Mouse (Mus musculus) neural tube, embryonic 13.5 days (tissue): ENCODE results near the gene Tbc1d9b. TPM values are rescaled to one million over a fixed set of nuclear protein-coding genes. Genes with fewer than 3 reads are reported as not detected.
"Not testable (repeated sequence)": the region's sequence is repeated elsewhere in the genome, so short reads cannot be mapped to it uniquely, and the experiment has no call there.

ENCODE experiments used
- ATAC-seq: fragments of 200-750 bp; cut with Nextera tagmentation; 2 replicates; pipeline ENCODE4 v1.8.0; 2017; ENCODE audit warnings: low read depth, mild to moderate bottlenecking, moderate TSS enrichment, moderate library complexity
- H3K27ac ChIP-seq: fragments of 300-500 bp; sonication (generic); replicated peaks from 2 replicates; pipeline ENCODE4 v1.5.1; 2015; ENCODE audit warnings: moderate library complexity, mild to moderate bottlenecking, inconsistent platforms
- H3K27me3 ChIP-seq: fragments of 300-500 bp; sonication (generic); 2 replicates; pipeline ENCODE4 v1.6.1; 2015; ENCODE audit warnings: mild to moderate bottlenecking, inconsistent platforms
- H3K36me3 ChIP-seq: fragments of 300-500 bp; sonication (generic); 2 replicates; pipeline ENCODE4 v1.6.1; 2015; ENCODE audit warnings: mild to moderate bottlenecking, inconsistent platforms
- H3K4me1 ChIP-seq: fragments of 300-500 bp; sonication (generic); replicated peaks from 2 replicates; pipeline ENCODE4 v1.6.1; 2015; ENCODE audit warnings: inconsistent platforms
- H3K4me2 ChIP-seq: fragments of 300-500 bp; sonication (generic); 2 replicates; pipeline ENCODE4 v1.6.1; 2015; ENCODE audit warnings: inconsistent platforms, mild to moderate bottlenecking, moderate library complexity
- H3K4me3 ChIP-seq: fragments of 300-500 bp; sonication (generic); 2 replicates; pipeline ENCODE4 v1.5.1; 2015; ENCODE audit warnings: mild to moderate bottlenecking, inconsistent platforms
- H3K9ac ChIP-seq: fragments of 300-500 bp; sonication (generic); 2 replicates; pipeline ENCODE4 v1.6.1; 2015; ENCODE audit warnings: moderate library complexity, mild to moderate bottlenecking, inconsistent platforms
- H3K9me3 ChIP-seq: fragments of 300-500 bp; sonication (generic); 2 replicates; pipeline ENCODE4 v1.6.1; 2016; ENCODE audit warnings: inconsistent platforms
- WGBS: fragments of 180-500 bp; shearing (Covaris S2); methylation state at CpG from one replicate; pipeline ENCODE4 v1.1.7; 2015; 5-methylcytosine and 5-hydroxymethylcytosine counted together
- polyA plus RNA-seq: library from polyadenylated mRNA; unstranded; fragments of >200 nt; fragmentation: Nextera tagmentation; extraction: Ambion mirVana; gene quantifications from 2 replicates; pipeline ENCODE4 v1.2.1, GENCODE M21; 2015

Gene Tbc1d9b
- polyA plus RNA-seq, 1 experiment from 2014 or later = 39.2 TPM

DNA sequence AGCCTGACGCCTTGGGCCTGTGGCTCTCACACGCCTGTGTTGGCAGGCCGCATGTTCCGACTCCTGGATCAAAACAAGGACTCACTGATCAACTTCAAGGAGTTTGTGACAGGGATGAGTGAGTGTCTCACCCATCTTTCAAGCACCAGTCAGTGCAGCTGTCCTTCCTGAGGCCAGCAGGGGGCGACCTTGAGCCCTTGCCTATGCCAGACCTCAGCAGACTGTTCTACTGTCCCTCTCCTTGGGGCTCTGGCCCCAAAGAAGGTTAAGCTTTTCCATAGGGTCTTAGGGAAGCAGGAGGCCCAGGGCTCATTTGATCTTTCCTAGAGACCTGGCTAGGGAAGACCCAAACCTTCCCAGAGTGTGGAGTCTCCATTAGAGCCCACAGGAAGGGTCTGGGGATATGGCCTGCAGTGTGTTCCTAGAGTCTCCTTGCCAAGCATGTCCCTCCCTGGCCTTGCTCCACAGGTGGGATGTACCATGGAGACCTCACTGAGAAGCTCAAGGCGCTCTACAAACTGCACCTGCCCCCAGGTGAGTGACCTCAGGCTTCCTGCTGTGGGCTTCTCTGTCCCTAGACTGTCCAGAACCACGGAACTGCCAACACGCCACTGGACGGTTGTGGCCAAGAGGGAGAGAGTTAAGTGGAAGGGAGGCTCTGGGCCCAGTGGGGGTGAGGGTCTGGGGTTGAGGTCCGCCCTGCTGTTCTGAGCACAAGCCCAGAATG, 30.5 kb downstream of the Tbc1d9b start:
- H3K27ac ChIP-seq = no peak overlapping the region
- no peak overlapping the region for H3K9ac ChIP-seq
- no peaks in the 10 kb centered on the region for H3K27me3 ChIP-seq
- H3K36me3 ChIP-seq = peaks cover 92% of the 10 kb centered on the region
- H3K9me3 ChIP-seq = no peaks in the 10 kb centered on the region
- H3K4me2 ChIP-seq = no peak overlapping the region
- no peak overlapping the region for H3K4me3 ChIP-seq
- H3K4me1 ChIP-seq = no peaks in the 10 kb centered on the region
- WGBS = 60% methylated on average over 10 of the region's 10 CpGs
- ATAC-seq = 0 out of 2 replicates have a peak, but pooled peaks have one; percentile 23

DNA sequence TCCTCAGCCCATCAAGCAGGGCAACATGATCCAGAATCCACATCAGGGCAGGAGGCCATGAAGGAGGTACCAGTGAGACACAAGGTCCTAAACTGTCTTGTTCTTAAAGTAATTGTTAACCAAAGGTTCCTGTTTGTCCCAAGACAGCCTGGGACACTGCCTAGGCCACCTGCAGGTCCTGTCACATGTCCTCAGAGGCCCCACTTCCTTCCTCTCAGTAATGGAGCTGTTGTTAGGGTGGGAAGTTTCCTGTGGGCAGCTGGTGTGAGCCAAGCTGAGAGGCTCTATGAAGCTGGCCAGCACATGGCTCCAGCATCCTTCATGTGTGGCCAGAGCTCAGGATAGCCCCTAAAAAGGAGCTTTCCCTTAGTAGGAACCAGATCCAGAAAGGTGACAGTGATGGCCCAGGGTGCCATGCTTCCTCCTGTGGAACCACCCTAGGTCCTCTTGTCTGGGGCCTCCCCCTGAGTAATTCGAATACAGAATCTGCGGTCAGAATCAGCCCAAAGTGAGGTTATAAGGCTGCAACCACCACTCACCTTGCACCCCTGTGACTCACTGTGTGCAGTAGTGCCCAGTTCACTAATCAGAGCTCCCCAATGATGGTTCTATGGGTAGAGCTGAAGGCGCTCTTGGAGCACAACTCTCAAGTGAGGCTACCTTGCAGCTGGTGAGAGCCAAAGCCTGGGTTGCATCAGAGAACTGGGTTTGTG, 31.3 kb downstream of the Tbc1d9b start:
- H3K4me1 ChIP-seq = no peaks in the 10 kb centered on the region
- no peak for ATAC-seq
- H3K36me3 ChIP-seq = peaks cover 85% of the 10 kb centered on the region
- no peak overlapping the region for H3K27ac ChIP-seq
- H3K27me3 ChIP-seq = no peaks in the 10 kb centered on the region
- WGBS = 92% methylated on average over 3 of the region's 3 CpGs
- no peaks in the 10 kb centered on the region for H3K9me3 ChIP-seq
- no peak overlapping the region for H3K4me3 ChIP-seq
- no peak overlapping the region for H3K9ac ChIP-seq
- no peak overlapping the region for H3K4me2 ChIP-seq

DNA sequence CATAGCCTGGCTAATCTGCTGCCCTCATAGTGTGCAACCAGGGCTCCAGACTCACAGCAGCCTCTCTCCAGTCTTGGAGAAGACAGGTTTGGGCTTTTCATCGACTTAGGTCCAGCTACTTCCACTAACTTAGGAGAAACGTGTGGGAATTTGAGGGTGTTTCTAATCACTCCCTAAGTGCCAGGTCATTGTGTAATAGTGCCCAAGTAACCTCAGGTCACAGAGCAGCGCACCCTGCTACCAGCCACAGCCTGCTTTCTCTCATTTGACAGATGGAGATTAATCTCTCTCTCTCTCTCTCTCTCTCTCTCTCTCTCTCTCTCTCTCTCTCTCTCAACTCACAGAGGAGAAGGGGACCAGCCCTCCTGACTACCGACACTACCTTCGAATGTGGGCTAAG, 37.2 kb downstream of the Tbc1d9b start:
- 91% methylated on average over 5 of the region's 5 CpGs for WGBS
- H3K27ac ChIP-seq = no peak overlapping the region
- H3K4me2 ChIP-seq = no peak overlapping the region
- no peak overlapping the region for H3K4me3 ChIP-seq
- no peaks in the 10 kb centered on the region for H3K27me3 ChIP-seq
- H3K4me1 ChIP-seq = no peaks in the 10 kb centered on the region
- peaks cover 74% of the 10 kb centered on the region for H3K36me3 ChIP-seq
- no peak overlapping the region for H3K9ac ChIP-seq
- H3K9me3 ChIP-seq = no peaks in the 10 kb centered on the region
- no peak for ATAC-seq

DNA sequence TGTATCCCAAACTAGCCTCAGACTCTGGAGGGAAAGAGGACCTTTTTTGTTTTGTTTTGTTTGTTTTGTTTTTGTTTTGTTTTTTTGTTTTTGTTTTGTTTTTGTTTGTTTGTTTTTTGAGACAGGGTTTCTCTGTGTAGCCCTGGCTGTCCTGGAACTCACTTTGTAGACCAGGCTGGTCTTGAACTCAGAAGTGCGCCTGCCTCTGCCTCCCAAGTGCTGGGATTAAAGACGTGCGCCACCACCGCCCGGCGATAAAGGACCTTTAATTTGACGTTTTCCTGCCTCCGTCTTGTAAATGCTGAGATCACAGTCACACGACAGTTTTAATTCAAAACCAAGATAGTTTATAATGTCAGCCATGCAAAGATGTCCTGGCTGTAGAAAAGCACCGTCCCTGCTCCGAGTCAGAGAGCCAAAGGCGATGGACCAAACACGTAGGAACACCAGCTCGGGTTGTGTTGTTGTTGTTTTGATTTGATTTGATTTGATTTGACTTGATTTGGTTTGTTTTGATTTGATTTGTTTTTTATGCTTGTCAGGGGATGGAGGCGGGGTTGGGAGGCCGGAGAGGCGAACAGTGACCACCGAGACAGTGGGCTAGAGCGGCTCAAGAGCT, 43.0 kb downstream of the Tbc1d9b start, which contains the start of gene Mrnip:
TSS of gene Mrnip (plus strand) at position 334 of the 619 bp plus-strand sequence.
- Histone ChIP-seq H3K4me1 (peaks cover 13% of the 10 kb centered on the region), H3K9ac (peak within 1 kb of the TSS; percentile 87), H3K27ac (peak within 1 kb of the TSS; percentile 89), H3K36me3 (peaks cover 53% of the 10 kb centered on the region), H3K4me2 (peak within 1 kb of the TSS; percentile 81), H3K4me3 (peak within 1 kb of the TSS; percentile 74)
- WGBS = 8% methylated on average over 19 of the region's 19 CpGs
- H3K27me3 ChIP-seq, H3K9me3 ChIP-seq: not testable (repeated sequence)
- peak; percentile 54 for ATAC-seq

DNA sequence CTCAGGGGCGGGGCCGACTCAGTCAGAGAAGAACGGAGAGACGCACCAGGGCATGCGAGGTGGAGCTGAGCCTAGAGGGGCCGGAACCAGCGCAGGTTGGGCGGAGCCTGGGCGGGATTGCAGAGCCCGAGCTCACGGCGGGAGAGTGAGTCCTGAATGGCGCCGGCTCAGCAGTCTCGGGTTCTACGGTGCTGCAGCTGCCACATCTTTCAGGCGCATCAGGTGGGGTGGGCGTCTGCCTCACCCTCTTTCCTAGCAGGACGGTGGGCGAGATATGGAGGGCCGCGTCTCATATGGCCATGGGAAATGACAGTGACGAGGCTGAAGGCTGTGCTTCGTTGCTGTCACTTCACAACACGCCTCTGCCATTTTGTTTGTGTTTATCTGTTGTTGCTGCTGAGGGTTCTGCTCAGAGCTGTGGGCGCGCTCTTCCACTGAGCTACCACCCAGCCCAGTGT, 43.6 kb downstream of the Tbc1d9b start:
- peaks cover 48% of the 10 kb centered on the region for H3K36me3 ChIP-seq
- H3K27ac ChIP-seq = peak overlapping the region; percentile 89
- peak overlapping the region; percentile 87 for H3K9ac ChIP-seq
- H3K27me3 ChIP-seq = no peaks in the 10 kb centered on the region
- ATAC-seq = peak; percentile 99
- peak overlapping the region; percentile 74 for H3K4me3 ChIP-seq
- no peaks in the 10 kb centered on the region for H3K9me3 ChIP-seq
- peaks cover 13% of the 10 kb centered on the region for H3K4me1 ChIP-seq
- under 1% methylated on average over 27 of the region's 27 CpGs for WGBS
- H3K4me2 ChIP-seq = peak overlapping the region; percentile 81

DNA sequence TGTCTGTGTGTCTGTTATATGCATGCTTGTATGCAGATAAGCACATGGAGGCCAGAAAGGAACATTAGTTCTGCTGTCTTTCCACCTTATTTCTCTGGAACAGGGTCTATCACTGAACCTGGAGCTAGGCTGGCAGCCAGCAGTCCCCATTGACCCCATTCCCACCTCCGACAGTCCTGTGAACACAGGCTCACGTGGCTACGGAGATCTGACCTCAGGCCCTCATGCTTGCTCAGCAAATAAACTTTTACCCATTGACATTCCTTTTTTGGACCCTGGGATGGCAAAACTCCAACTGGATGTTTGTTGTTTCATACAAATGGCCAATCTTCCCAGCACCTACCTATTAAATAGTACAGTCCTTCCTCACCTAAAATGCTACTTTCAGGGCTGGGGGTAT, 45.2 kb downstream of the Tbc1d9b start:
- 0 out of 2 replicates have a peak overlapping the region, but pooled peaks have one; percentile 81 for H3K4me2 ChIP-seq
- no peak for ATAC-seq
- no peaks in the 10 kb centered on the region for H3K27me3 ChIP-seq
- peaks cover 13% of the 10 kb centered on the region for H3K4me1 ChIP-seq
- 86% methylated on average over 3 of the region's 3 CpGs for WGBS
- no peak overlapping the region for H3K4me3 ChIP-seq
- H3K36me3 ChIP-seq = peaks cover 36% of the 10 kb centered on the region
- no peak overlapping the region for H3K9ac ChIP-seq
- H3K27ac ChIP-seq = no peak overlapping the region
- H3K9me3 ChIP-seq = no peaks in the 10 kb centered on the region

DNA sequence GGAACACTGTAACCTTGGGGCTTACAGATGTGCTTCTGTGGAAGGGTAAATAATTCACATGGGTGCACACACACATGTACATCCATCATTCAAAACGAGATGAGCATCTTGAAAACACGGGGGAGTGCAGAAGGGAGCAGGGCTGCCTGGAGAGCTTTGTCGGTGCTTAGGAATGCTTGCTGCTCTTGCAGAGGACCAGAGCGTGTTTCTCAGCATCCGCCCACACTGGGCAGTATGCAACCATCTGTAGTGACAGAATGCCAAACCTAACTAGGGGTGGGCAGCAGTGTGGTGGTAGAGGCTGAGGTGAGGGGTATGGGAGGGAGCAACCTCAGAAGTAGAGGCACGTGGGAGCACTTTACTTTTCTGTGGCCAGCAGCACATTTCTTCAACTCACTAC, 45.9 kb downstream of the Tbc1d9b start:
- no peaks in the 10 kb centered on the region for H3K27me3 ChIP-seq
- WGBS = 77% methylated on average over 6 of the region's 6 CpGs
- H3K27ac ChIP-seq = no peak overlapping the region
- no peak overlapping the region for H3K9ac ChIP-seq
- peaks cover 13% of the 10 kb centered on the region for H3K4me1 ChIP-seq
- H3K36me3 ChIP-seq = peaks cover 30% of the 10 kb centered on the region
- H3K9me3 ChIP-seq = no peaks in the 10 kb centered on the region
- H3K4me2 ChIP-seq = no peak overlapping the region
- ATAC-seq = no peak
- no peak overlapping the region for H3K4me3 ChIP-seq

DNA sequence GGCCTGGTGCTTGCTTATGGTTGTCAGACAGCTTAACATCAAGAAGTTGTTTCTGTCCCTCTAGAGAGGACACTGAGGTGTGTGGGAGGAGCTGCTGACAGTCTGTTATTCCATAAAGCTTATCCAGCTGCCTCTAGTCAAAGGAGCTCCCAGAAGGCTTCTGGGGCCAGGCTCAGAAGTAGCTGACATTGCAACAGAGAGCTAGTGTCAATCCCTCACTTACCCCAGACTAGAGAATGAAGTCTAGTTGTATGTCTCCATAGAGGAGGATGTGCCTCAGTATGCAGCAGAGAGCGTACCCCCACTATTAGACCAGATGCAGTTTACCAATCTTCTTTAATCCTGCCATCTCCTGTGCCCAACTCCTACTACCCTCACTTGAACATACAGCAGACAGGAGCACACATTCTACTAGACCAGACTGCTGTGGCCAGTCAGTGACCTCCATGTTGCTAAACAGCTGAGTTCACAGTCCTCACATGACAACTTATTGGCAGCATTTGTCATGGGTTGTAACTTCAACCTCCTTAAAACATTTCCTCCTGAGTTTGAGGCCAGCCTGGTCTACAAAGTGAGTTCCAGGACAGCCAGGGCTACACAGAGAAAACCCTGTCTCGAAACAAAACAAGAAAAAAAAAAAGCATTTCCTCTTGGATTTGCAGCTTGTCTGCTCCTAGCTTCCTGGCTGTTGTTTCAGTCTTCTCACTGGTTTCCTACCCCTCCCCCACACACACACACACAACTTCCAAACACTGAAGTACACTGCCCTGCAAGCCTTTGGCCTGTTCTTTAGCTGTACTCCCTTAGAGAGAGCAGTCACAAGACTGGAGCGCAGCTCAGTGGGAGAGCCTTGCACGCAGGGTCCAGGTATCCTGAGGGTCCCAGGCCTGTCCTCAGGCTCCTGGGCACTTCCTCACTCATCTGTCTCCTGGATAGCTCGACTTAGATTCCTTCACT, 47.6 kb downstream of the Tbc1d9b start:
- 85% methylated on average over 5 of the region's 5 CpGs for WGBS
- Histone ChIP-seq H3K4me2 (no peak overlapping the region), H3K4me3 (no peak overlapping the region), H3K4me1 (peaks cover 13% of the 10 kb centered on the region), H3K27me3 (no peaks in the 10 kb centered on the region), H3K27ac (no peak overlapping the region), H3K9ac (no peak overlapping the region; the same call in 1 of the 2 replicates), H3K9me3 (no peaks in the 10 kb centered on the region), H3K36me3 (peaks cover 43% of the 10 kb centered on the region)
- ATAC-seq = no peak

DNA sequence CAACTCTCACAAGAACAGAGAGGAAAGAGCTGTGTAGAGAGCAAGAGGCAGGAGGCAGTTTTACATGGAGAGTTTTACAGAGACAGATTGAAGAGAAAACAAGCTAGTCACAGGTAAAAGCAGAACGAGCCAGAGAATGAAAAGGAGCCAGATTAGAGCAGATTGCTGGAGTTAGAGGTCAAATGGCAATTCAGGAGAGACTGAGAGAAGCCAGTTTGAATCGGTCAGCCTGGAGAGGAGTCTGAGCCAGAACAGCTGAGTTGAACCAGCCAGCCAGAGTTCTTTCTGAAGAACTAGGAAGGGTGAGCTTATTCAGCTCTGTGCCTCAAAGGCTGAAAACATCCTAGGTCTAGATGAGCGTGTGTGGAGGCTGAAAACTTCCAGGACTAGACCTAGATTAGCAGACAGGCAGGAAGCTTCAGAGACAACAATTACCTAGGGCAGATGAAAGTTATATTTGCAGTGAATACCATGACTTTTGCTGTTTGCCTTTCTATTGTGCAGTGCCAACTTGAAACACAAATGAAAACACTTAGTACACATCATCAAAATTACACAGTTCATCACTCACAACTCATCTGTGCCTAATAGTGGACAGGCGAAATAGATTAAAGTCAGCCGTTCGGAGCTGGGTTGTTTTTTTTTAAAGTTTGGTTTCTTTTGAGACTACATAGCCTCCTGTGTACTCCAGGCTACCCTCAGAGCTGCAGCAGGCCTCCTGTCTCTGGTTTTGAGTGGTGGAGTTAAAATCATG, 49.5 kb downstream of the Tbc1d9b start:
- H3K9me3 ChIP-seq = no peaks in the 10 kb centered on the region
- ATAC-seq = no peak
- H3K4me3 ChIP-seq = no peak overlapping the region
- WGBS = 86% methylated on average over 6 of the region's 6 CpGs
- H3K4me1 ChIP-seq = peaks cover 6% of the 10 kb centered on the region; the same call in 1 of the 2 replicates
- no peak overlapping the region for H3K27ac ChIP-seq
- H3K4me2 ChIP-seq = no peak overlapping the region
- peaks cover 53% of the 10 kb centered on the region for H3K36me3 ChIP-seq
- H3K9ac ChIP-seq = no peak overlapping the region
- H3K27me3 ChIP-seq = no peaks in the 10 kb centered on the region

DNA sequence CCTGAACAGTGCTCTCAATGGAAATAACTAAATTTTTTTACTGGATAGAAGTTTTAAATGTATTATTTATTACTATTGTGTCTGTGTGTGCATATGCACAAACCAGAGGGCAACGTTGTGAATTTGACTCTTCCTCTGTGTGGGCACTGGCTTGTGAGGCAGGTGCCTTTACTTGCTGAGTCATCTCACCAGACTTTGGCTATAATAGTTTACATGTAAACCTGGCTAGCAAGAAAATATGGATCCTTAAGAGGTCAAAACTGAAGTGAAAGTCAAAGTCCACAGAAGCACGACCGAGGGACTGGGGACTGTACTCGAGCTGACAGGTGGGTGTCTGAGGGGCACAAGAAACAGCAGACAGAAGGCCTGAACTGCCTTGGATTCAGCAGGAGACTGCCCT, 51.5 kb downstream of the Tbc1d9b start:
- Histone ChIP-seq H3K27me3 (no peaks in the 10 kb centered on the region), H3K9me3 (no peaks in the 10 kb centered on the region), H3K4me1 (no peaks in the 10 kb centered on the region), H3K4me3 (no peak overlapping the region), H3K9ac (no peak overlapping the region), H3K36me3 (peaks cover 56% of the 10 kb centered on the region), H3K4me2 (no peak overlapping the region), H3K27ac (no peak overlapping the region)
- ATAC-seq = no peak
- WGBS = 93% methylated on average over 4 of the region's 4 CpGs

DNA sequence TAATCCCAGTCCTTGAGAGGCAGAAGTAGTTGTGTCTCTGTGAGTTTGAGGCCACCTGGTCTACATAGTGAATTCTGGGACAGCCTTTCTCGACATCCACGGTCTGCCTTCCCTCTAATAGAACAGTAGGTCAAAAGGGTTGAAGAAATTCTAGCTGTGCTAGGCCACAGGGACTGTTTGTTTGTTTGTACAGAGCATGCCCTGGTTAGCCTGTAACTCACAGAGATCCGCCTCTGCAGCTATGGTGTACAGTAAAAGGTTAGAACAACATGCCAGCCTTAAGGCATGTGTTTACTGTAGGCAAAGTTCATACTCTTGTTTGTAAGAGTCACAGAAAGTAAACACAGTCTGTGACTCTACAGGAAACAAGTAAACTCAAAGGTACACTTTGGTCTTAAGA, 53.6 kb downstream of the Tbc1d9b start:
- Histone ChIP-seq H3K4me3 (no peak overlapping the region), H3K9me3 (no peaks in the 10 kb centered on the region), H3K9ac (no peak overlapping the region), H3K27ac (no peak overlapping the region), H3K36me3 (peaks cover 51% of the 10 kb centered on the region), H3K27me3 (no peaks in the 10 kb centered on the region), H3K4me1 (no peaks in the 10 kb centered on the region), H3K4me2 (no peak overlapping the region)
- ATAC-seq = no peak
- 91% methylated on average over 3 of the region's 3 CpGs for WGBS
